Mouse (Mus musculus) heart, adult 18-20 months (tissue): ENCODE measurements at regions not wholly inside any gene's neighbourhood (a gene's known extent, or its start where the extent isn't known, plus 50 kb on each side); places are given as distances from the start of the nearest gene placed in this dataset.

Experiments
- DNase-seq, 2 experiments: peaks; one replicate each; pipeline ENCODE4 v3.0.0; 2021 to 2022; ENCODE audit warnings: mixed read lengths in 1 of 2

DNA sequence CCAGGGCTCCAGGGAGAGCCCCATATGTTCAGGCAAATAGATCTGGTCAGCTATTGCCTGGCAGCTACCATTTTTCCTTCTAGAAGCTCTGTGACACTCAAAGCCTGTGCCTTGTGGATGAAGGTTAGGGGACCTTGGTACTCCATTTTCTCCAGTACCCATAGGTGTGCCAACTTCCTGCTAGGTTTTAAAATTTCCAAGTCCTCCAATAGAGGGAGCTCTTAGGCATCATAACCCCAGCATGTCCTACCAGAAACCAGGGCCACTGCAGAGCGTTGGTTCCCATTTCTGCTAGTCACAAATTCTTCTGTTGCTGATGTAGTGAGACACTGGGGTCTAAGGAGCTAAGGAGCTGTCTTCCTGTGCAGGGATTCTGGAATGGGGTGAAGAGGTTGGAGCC, 165.3 kb upstream of the Glra1 start:
- DNase-seq, result no peak

DNA sequence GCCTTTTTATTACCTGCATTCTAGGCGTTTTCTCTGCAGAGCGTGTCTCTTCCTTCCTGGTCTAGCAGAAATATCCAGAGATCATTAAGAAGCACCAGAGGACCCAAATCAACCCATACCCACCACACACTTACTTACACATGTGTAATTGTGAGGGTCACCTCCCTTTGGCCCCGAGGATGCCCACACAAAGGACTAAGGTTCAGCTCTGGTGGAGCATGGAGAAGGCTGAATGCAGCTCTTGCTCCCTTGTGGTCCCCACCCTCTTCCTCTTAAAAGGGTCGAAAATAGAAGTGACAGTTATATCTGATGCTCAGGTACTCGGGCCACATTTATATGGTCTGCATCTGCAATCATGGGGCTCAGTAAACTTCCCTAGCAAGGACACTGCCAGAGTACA, 164.5 kb upstream of the Glra1 start:
- no peak for DNase-seq

GRCm38 (mm10) chr11:55772107-55772506, 164.1 kb upstream of the Glra1 start:
- no peak for DNase-seq

- no peak for DNase-seq
Measured at GRCm38 (mm10) chr11:55764846-55765245, 156.8 kb upstream of the Glra1 start.
